Mouse (Mus musculus) olfactory bulb, adult 2 months (tissue): ENCODE results near the gene Kansl2. TPM values are rescaled to one million over a fixed set of nuclear protein-coding genes. Genes with fewer than 3 reads are reported as not detected.
"Not testable (repeated sequence)": the region's sequence is repeated elsewhere in the genome, so short reads cannot be mapped to it uniquely, and the experiment has no call there.

ENCODE experiments used
- H3K27ac ChIP-seq: fragments of 200-500 bp; 2 replicates; pipeline ENCODE4 v1.5.1; 2012; ENCODE audit warnings: low read depth, low read length; ENCODE audit not compliant: insufficient read depth
- H3K4me1 ChIP-seq: fragments of 200-500 bp; 2 replicates; pipeline ENCODE4 v1.6.1; 2012; ENCODE audit warnings: low read length; ENCODE audit not compliant: control insufficient read depth, insufficient read depth
- H3K4me3 ChIP-seq: fragments of 200-500 bp; 2 replicates; pipeline ENCODE4 v1.5.1; 2012; ENCODE audit warnings: mild to moderate bottlenecking, low read depth, low read length, moderate library complexity; ENCODE audit not compliant: insufficient read depth
- CTCF ChIP-seq: fragments of 200-500 bp; IDR thresholded peaks from 2 replicates; pipeline ENCODE4 v1.5.1; 2012; ENCODE audit warnings: low read depth, mild to moderate bottlenecking, low read length, moderate library complexity; ENCODE audit not compliant: insufficient read depth
- POLR2A ChIP-seq: fragments of 200-500 bp; IDR thresholded peaks from 2 replicates; pipeline ENCODE4 v1.6.1; 2012; ENCODE audit warnings: mild to moderate bottlenecking, low read depth, low read length, moderate library complexity; ENCODE audit not compliant: insufficient read depth
- WGBS: fragments of 180-500 bp; shearing (Covaris S2); methylation state at CpG from one replicate; pipeline ENCODE4 v1.1.7; 2018; 5-methylcytosine and 5-hydroxymethylcytosine counted together
- polyA plus RNA-seq: library from polyadenylated mRNA; stranded (reverse); fragments of >200 nt; gene quantifications from 2 replicates; pipeline ENCODE4 v1.2.4, GENCODE M21; 2012; ENCODE audit warnings: low replicate concordance; ENCODE audit not compliant: missing spikeins, insufficient read depth, insufficient read length

Kansl2 gene
- polyA plus RNA-seq, 1 experiment, result not detected

- TF ChIP-seq POLR2A (no peak), CTCF (no peak)
- no peak overlapping the region for H3K27ac ChIP-seq
- WGBS, result 63% methylated on average over 3 of the region's 3 CpGs
- H3K4me3 ChIP-seq, result no peak overlapping the region
- H3K4me1 ChIP-seq, result peaks cover 4% of the 10 kb centered on the region; the same call in 1 of the 2 replicates
Observed at GRCm38 (mm10) chr15:98521245-98521644, 12.8 kb downstream of the Kansl2 start.

GRCm38 (mm10) chr15:98517380-98518355, 16.4 kb downstream of the Kansl2 start:
- Histone ChIP-seq H3K4me3 (no peak overlapping the region), H3K4me1 (peaks cover 4% of the 10 kb centered on the region; the same call in 1 of the 2 replicates), H3K27ac (no peak overlapping the region)
- WGBS, result 65% methylated on average over 16 of the region's 16 CpGs
- no peak for TF ChIP-seq POLR2A
- TF ChIP-seq CTCF, result peak; percentile 51; the same call in 1 of the 2 replicates

- H3K27ac ChIP-seq, H3K4me3 ChIP-seq, H3K4me1 ChIP-seq: not testable (repeated sequence)
- 92% methylated on average over 2 of the region's 2 CpGs for WGBS
Observed at GRCm38 (mm10) chr15:98514845-98515244, 19.2 kb downstream of the Kansl2 start.

GRCm38 (mm10) chr15:98514146-98514545, 19.9 kb downstream of the Kansl2 start:
- Histone ChIP-seq H3K4me1 (peaks cover 3% of the 10 kb centered on the region; the same call in 1 of the 2 replicates), H3K27ac (no peak overlapping the region), H3K4me3 (no peak overlapping the region)
- TF ChIP-seq CTCF (no peak), POLR2A (no peak)
- 90% methylated on average over 8 of the region's 8 CpGs for WGBS

GRCm38 (mm10) chr15:98513676-98514075, 20.4 kb downstream of the Kansl2 start:
- H3K27ac ChIP-seq, H3K4me3 ChIP-seq, H3K4me1 ChIP-seq: not testable (repeated sequence)
- WGBS, result 61% methylated on average over 3 of the region's 3 CpGs

- H3K4me1 ChIP-seq, result peaks cover 3% of the 10 kb centered on the region; the same call in 1 of the 2 replicates
- no peak overlapping the region for H3K27ac ChIP-seq
- TF ChIP-seq POLR2A (no peak), CTCF (no peak)
- no peak overlapping the region for H3K4me3 ChIP-seq
- WGBS, result 62% methylated on average over 17 of the region's 17 CpGs
Observed at GRCm38 (mm10) chr15:98512799-98513321, 21.2 kb downstream of the Kansl2 start.

- H3K4me1 ChIP-seq, result peaks cover 3% of the 10 kb centered on the region; the same call in 1 of the 2 replicates
- no peak overlapping the region for H3K4me3 ChIP-seq
- no peak overlapping the region for H3K27ac ChIP-seq
- WGBS, result 77% methylated on average over 8 of the region's 8 CpGs
- TF ChIP-seq POLR2A (no peak), CTCF (no peak)
Observed at GRCm38 (mm10) chr15:98512232-98512631, 21.8 kb downstream of the Kansl2 start.

- Histone ChIP-seq H3K4me1 (peaks cover 3% of the 10 kb centered on the region; the same call in 1 of the 2 replicates), H3K27ac (no peak overlapping the region), H3K4me3 (no peak overlapping the region)
- no peak for TF ChIP-seq POLR2A
- no peak for TF ChIP-seq CTCF
- 52% methylated on average over 13 of the region's 13 CpGs for WGBS
Observed at GRCm38 (mm10) chr15:98511386-98511928, 22.6 kb downstream of the Kansl2 start.
